In the genomic region with DNA sequence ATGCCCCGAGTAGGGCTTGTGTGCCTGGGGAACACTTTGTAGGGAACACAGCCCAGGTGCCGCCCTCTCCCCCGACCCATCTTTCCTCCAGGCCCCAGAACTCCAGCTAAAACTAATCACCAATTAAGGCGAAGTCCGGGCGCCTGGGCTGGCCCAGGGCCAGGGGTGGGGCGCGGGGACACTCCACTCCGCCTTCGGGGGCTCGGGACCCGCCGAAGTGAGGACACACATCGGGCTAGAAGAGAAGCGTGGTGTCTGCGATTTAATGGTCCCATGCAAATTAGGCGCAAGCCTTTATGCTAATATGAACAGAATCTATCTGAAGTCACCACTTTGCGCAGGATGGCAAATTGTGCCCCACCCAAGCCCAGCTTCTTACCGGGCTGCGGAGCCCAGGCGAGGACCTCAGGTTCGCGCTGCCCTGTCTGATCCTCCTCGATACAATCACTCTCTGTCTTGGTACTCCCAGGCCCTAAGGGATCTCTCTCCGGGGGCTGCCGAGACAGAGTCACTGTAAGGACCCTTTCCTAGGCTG, we compare ENCODE assay signal across 7 mouse cellular contexts. TPM values are rescaled to one million over a fixed set of nuclear protein-coding genes. Genes with fewer than 3 reads are reported as not detected.
DNase-seq lines count a peak whose midpoint lies in the region; ATAC-seq and TF ChIP-seq lines count a peak whose summit lies in the region.

No protein-coding gene starts in this region.

- peak; percentile 53 to 59 for DNase-seq in B cell, adult 2 months
- DNase-seq in heart, postnatal 0 days (ENCODE audit: low spot score), result no peak
- DNase-seq in naive thymus-derived CD4-positive, alpha-beta T cell, adult 2 months (ENCODE audit: low read depth), result peak; percentile 50
- no peak for DNase-seq in thymus, postnatal 10 days (ENCODE audit: low spot score in 2 of 2)

- peak overlapping the region; percentile 86 for H3K9ac ChIP-seq in embryonic facial prominence, embryonic 13.5 days
- H3K9ac ChIP-seq in heart, postnatal 0 days (replicated peaks; ENCODE audit: low read depth, low read length), result peak overlapping the region; percentile 55
- H3K9ac ChIP-seq in limb, embryonic 15.5 days, result peak overlapping the region; percentile 78

- peak overlapping the region; percentile 88 for H3K4me3 ChIP-seq in E14TG2a.4 (replicated peaks; ENCODE audit: low read length)
- peak overlapping the region; percentile 79 for H3K4me3 ChIP-seq in embryonic facial prominence, embryonic 13.5 days
- peak overlapping the region; percentile 59 for H3K4me3 ChIP-seq in heart, postnatal 0 days (ENCODE audit: low read depth, low read length)
- H3K4me3 ChIP-seq in limb, embryonic 15.5 days, result peak overlapping the region; percentile 76

- peaks cover 56% of the 10 kb centered on the region for H3K36me3 ChIP-seq in E14TG2a.4 (ENCODE audit: insufficient read depth, low read length)
- H3K36me3 ChIP-seq in embryonic facial prominence, embryonic 13.5 days, result peaks cover 50% of the 10 kb centered on the region
- peaks cover 11% of the 10 kb centered on the region for H3K36me3 ChIP-seq in heart, postnatal 0 days (replicated peaks; ENCODE audit: control insufficient read depth, insufficient read depth, low read length)
- H3K36me3 ChIP-seq in limb, embryonic 15.5 days, result peaks cover 46% of the 10 kb centered on the region

- peak overlapping the region; percentile 94 for H3K4me2 ChIP-seq in embryonic facial prominence, embryonic 13.5 days
- peak overlapping the region; percentile 85 for H3K4me2 ChIP-seq in heart, postnatal 0 days (ENCODE audit: low read depth, low read length)
- H3K4me2 ChIP-seq in limb, embryonic 15.5 days, result peak overlapping the region; percentile 88

- WGBS in embryonic facial prominence, embryonic 13.5 days, result under 1% methylated on average over 26 of the region's 26 CpGs
- 2% methylated on average over 26 of the region's 26 CpGs for whole genome bisulfite sequencing in heart, postnatal 0 days
- WGBS in limb, embryonic 15.5 days, result under 1% methylated on average over 26 of the region's 26 CpGs

- 0 out of 2 replicates have a peak, but pooled peaks cover 3% of the 10 kb centered on the region for H3K27me3 ChIP-seq in E14TG2a.4 (ENCODE audit: insufficient read depth, low read length)
- no peaks in the 10 kb centered on the region for H3K27me3 ChIP-seq in embryonic facial prominence, embryonic 13.5 days
- H3K27me3 ChIP-seq in heart, postnatal 0 days (ENCODE audit: control insufficient read depth, insufficient read depth, low read length), result peaks cover 6% of the 10 kb centered on the region
- no peaks in the 10 kb centered on the region for H3K27me3 ChIP-seq in limb, embryonic 15.5 days

- peak overlapping the region; percentile 98 for H3K27ac ChIP-seq in embryonic facial prominence, embryonic 13.5 days
- peak overlapping the region; percentile 59 for H3K27ac ChIP-seq in heart, postnatal 0 days (ENCODE audit: low read depth)
- peak overlapping the region; percentile 96 for H3K27ac ChIP-seq in limb, embryonic 15.5 days

- H3K9me3 ChIP-seq in E14TG2a.4 (ENCODE audit: low read length), result no peaks in the 10 kb centered on the region
- no peaks in the 10 kb centered on the region for H3K9me3 ChIP-seq in embryonic facial prominence, embryonic 13.5 days
- no peaks in the 10 kb centered on the region for H3K9me3 ChIP-seq in heart, postnatal 0 days (replicated peaks; ENCODE audit: control insufficient read depth, low read length)
- H3K9me3 ChIP-seq in limb, embryonic 15.5 days, result no peaks in the 10 kb centered on the region

- peaks cover 84% of the 10 kb centered on the region for H3K4me1 ChIP-seq in E14TG2a.4 (replicated peaks; ENCODE audit: low read depth, low read length)
- H3K4me1 ChIP-seq in embryonic facial prominence, embryonic 13.5 days, result peaks cover 58% of the 10 kb centered on the region
- H3K4me1 ChIP-seq in heart, postnatal 0 days (ENCODE audit: control insufficient read depth, insufficient read depth), result 0 out of 2 replicates have a peak, but pooled peaks cover 8% of the 10 kb centered on the region
- peaks cover 43% of the 10 kb centered on the region for H3K4me1 ChIP-seq in limb, embryonic 15.5 days

- TF ChIP-seq EP300 in heart, postnatal 0 days (IDR thresholded peaks at IDR 0.05; ENCODE audit: low read depth), result no peak

- ATAC-seq in embryonic facial prominence, embryonic 13.5 days (ENCODE audit: insufficient number of reproducible peaks, insufficient read depth, low FRiP score, low TSS enrichment, low read depth), result no peak
- ATAC-seq in heart, postnatal 0 days (ENCODE audit: insufficient read depth, low read depth), result peak; percentile 12; the same call in 1 of the 2 replicates
- no peak for ATAC-seq in limb, embryonic 15.5 days (ENCODE audit: insufficient number of reproducible peaks, low FRiP score, low TSS enrichment, low read depth)

- TF ChIP-seq CTCF in E14TG2a.4 (conservative IDR thresholded peaks at IDR 0.05; ENCODE audit: low read length), result no peak
- no peak for TF ChIP-seq CTCF in heart, postnatal 0 days (IDR thresholded peaks at IDR 0.05; ENCODE audit: low read depth)

RNA-seq across cellular contexts. Expression of a gene that starts 0.7 kb away (rescaled TPM):
- 117 and 130 TPM in 2 replicates for polyA plus RNA-seq in embryonic facial prominence, embryonic 13.5 days (2015; fragmentation: Nextera tagmentation; extraction: Ambion mirVana)
- 20.8 and 44.2 TPM in 2 replicates for total RNA-seq in heart, postnatal 0 days (2014; rRNA removed; ENCODE audit: low replicate concordance)
- 10.0 and 13.8 TPM in 2 replicates for polyA plus RNA-seq in heart, postnatal 0 days (2015; fragmentation: Nextera tagmentation; extraction: Ambion mirVana)
- 115 and 118 TPM in 2 replicates for polyA plus RNA-seq in limb, embryonic 15.5 days (2015; fragmentation: Nextera tagmentation; extraction: Ambion mirVana)

RNA-seq across cellular contexts. Expression of a gene that starts 6.3 kb away (rescaled TPM):
- polyA plus RNA-seq in embryonic facial prominence, embryonic 13.5 days (2015; fragmentation: Nextera tagmentation; extraction: Ambion mirVana), result 161 and 165 TPM in 2 replicates
- total RNA-seq in heart, postnatal 0 days (2014; rRNA removed; ENCODE audit: low replicate concordance), result 44.4 and 64.1 TPM in 2 replicates
- 28.8 and 30.0 TPM in 2 replicates for polyA plus RNA-seq in heart, postnatal 0 days (2015; fragmentation: Nextera tagmentation; extraction: Ambion mirVana)
- polyA plus RNA-seq in limb, embryonic 15.5 days (2015; fragmentation: Nextera tagmentation; extraction: Ambion mirVana), result 140 and 144 TPM in 2 replicates

RNA-seq across cellular contexts. Expression of a gene that starts 8.7 kb away (rescaled TPM):
- 1.3 and 2.0 TPM in 2 replicates for polyA plus RNA-seq in embryonic facial prominence, embryonic 13.5 days (2015; fragmentation: Nextera tagmentation; extraction: Ambion mirVana)
- total RNA-seq in heart, postnatal 0 days (2014; rRNA removed; ENCODE audit: low replicate concordance), result 51.0 and 61.2 TPM in 2 replicates
- 22.8 and 23.3 TPM in 2 replicates for polyA plus RNA-seq in heart, postnatal 0 days (2015; fragmentation: Nextera tagmentation; extraction: Ambion mirVana)
- 1.2 and 1.7 TPM in 2 replicates for polyA plus RNA-seq in limb, embryonic 15.5 days (2015; fragmentation: Nextera tagmentation; extraction: Ambion mirVana)

RNA-seq across cellular contexts. Expression of a gene that starts 22.2 kb away (rescaled TPM):
- 28.1 and 30.8 TPM in 2 replicates for polyA plus RNA-seq in embryonic facial prominence, embryonic 13.5 days (2015; fragmentation: Nextera tagmentation; extraction: Ambion mirVana)
- 22.4 and 23.7 TPM in 2 replicates for total RNA-seq in heart, postnatal 0 days (2014; rRNA removed; ENCODE audit: low replicate concordance)
- polyA plus RNA-seq in heart, postnatal 0 days (2015; fragmentation: Nextera tagmentation; extraction: Ambion mirVana), result 24.7 and 25.0 TPM in 2 replicates
- 27.8 and 29.8 TPM in 2 replicates for polyA plus RNA-seq in limb, embryonic 15.5 days (2015; fragmentation: Nextera tagmentation; extraction: Ambion mirVana)

RNA-seq across cellular contexts. Expression of a gene that starts 24.2 kb away (rescaled TPM):
- polyA plus RNA-seq in embryonic facial prominence, embryonic 13.5 days (2015; fragmentation: Nextera tagmentation; extraction: Ambion mirVana), result 8.9 and 9.0 TPM in 2 replicates
- total RNA-seq in heart, postnatal 0 days (2014; rRNA removed; ENCODE audit: low replicate concordance), result 2.3 and 7.7 TPM in 2 replicates
- 0.72 and 0.82 TPM in 2 replicates for polyA plus RNA-seq in heart, postnatal 0 days (2015; fragmentation: Nextera tagmentation; extraction: Ambion mirVana)
- 12.3 and 12.4 TPM in 2 replicates for polyA plus RNA-seq in limb, embryonic 15.5 days (2015; fragmentation: Nextera tagmentation; extraction: Ambion mirVana)

Comparison
In these comparisons a context has a peak if more than half of its experiments do, and no peak if none do; other contexts are left out.
1. DNase-seq: peak in B cell, adult 2 months (2 of 2) and naive thymus-derived CD4-positive, alpha-beta T cell, adult 2 months (single experiment); none in heart, postnatal 0 days (single experiment) and thymus, postnatal 10 days (0 of 2).
2. Peak in every context shown above with its lines, with median percentiles within 50 percentile points of each other: H3K4me3 ChIP-seq, H3K27ac ChIP-seq, H3K4me2 ChIP-seq and H3K9ac ChIP-seq.